Mouse (Mus musculus): ENCODE measurements around the gene Shroom2. TPM values are rescaled to one million over a fixed set of nuclear protein-coding genes. Genes with fewer than 3 reads are reported as not detected.
"Not testable (repeated sequence)": the region's sequence is repeated elsewhere in the genome, so short reads cannot be mapped to it uniquely, and the experiment has no call there.

Shroom2 gene
- polyA plus RNA-seq, 1 experiment: 1.9 TPM

DNA sequence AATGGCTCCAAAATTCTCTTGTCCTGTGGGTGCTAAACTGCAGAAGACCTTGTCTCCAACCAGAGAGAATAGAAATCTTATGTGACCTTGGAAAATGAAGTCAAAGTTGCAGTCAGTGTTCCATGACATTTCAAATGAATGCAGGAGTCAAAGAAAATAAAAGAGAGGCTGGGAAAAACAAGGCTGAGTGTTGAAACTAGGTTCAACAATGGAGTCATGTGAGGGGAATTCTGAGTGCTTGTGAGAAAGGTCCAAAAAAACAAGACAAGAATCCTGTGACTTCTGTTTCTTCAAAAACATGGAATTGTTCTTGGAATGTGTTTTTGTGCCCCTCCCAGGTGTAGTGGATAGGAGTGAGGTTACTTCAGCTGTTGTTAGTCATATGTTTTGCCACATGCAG lies 34.0 kb downstream of the Shroom2 start:
- H3K27ac ChIP-seq (ENCODE audit: control insufficient read depth, insufficient read depth, low read depth, low read length, poor library complexity): no peak overlapping the region
- H3K4me1 ChIP-seq (ENCODE audit: control insufficient read depth, insufficient read depth, low read length): no peaks in the 10 kb centered on the region
- TF ChIP-seq CTCF (IDR thresholded peaks at IDR 0.05; ENCODE audit: control insufficient read depth, insufficient read depth, low read length): no peak
- no peak for TF ChIP-seq POLR2A (IDR thresholded peaks at IDR 0.05; ENCODE audit: borderline replicate concordance, control insufficient read depth, low read depth, low read length)
- no peak overlapping the region for H3K4me3 ChIP-seq (replicated peaks; ENCODE audit: control insufficient read depth, low read depth, low read length)

DNA sequence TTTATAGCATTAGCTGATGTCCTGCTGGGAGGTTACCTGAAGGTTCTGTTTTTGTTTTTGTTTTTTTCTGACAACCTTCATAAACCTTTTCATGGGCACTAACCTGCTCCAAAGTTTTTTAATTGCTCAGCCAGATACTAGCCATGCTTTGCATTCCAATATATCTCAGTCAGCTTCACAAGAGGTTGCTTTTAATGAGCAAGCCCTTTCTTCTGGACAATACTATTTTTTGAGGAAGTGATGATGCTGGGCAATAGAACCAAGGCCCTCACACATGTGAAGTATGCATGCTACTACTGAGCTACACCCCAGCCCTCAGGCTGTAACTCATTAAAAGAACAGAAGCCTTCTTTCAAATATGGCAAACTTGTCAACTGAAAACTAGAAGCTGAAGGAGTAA lies 52.6 kb downstream of the Shroom2 start:
- H3K4me3 ChIP-seq (replicated peaks; ENCODE audit: control insufficient read depth, low read depth, low read length): no peak overlapping the region
- H3K27ac ChIP-seq (ENCODE audit: control insufficient read depth, insufficient read depth, low read depth, low read length, poor library complexity): no peak overlapping the region
- TF ChIP-seq POLR2A (IDR thresholded peaks at IDR 0.05; ENCODE audit: borderline replicate concordance, control insufficient read depth, low read depth, low read length) (no peak), CTCF (IDR thresholded peaks at IDR 0.05; ENCODE audit: control insufficient read depth, insufficient read depth, low read length) (no peak)
- no peaks in the 10 kb centered on the region for H3K4me1 ChIP-seq (ENCODE audit: control insufficient read depth, insufficient read depth, low read length)

DNA sequence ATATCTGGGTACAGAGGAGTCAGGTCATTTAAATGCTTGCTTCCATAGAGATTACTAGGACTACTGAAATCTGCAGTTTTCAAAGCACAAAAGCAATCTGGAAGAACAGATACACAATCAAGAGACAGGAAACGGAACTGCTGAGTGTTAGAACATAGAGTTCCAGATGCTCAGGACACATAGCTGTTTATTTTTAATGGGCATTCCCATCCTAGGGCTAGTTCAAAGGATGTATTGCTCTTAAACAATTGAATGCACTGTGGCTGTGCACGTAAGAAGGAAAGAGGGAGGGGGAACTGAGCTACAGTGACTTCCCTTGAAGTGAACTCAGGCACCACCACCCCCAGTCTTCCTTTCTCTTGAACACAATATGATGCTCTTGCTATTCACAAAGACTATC lies 58.5 kb downstream of the Shroom2 start:
- not testable (repeated sequence) for H3K4me1 ChIP-seq (ENCODE audit: control insufficient read depth, insufficient read depth, low read length); H3K4me3 ChIP-seq (replicated peaks; ENCODE audit: control insufficient read depth, low read depth, low read length); H3K27ac ChIP-seq (ENCODE audit: control insufficient read depth, insufficient read depth, low read depth, low read length, poor library complexity)
- 68% methylated on average over 2 of the region's 2 CpGs for WGBS

DNA sequence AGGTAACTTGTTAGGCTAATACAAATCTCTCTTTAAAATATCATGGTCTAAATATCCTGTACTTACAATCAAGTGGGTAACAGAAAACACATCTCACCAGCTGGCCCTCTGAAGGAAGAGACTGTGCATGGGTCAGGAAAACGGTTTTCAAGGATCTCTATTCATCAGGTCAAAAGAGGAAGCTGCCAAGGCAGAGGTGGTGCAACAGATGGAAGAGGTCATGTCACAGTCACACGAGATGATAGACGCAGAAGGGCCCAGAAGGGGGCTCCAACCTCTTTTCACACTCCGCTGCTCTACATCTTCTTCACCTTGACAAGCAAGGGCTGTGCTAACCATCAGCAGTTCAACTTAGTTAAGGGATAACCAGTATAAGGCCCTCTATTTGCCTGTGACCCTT lies 60.9 kb downstream of the Shroom2 start:
- Histone ChIP-seq H3K4me1 (ENCODE audit: control insufficient read depth, insufficient read depth, low read length) (no peaks in the 10 kb centered on the region), H3K4me3 (replicated peaks; ENCODE audit: control insufficient read depth, low read depth, low read length) (no peak overlapping the region), H3K27ac (ENCODE audit: control insufficient read depth, insufficient read depth, low read depth, low read length, poor library complexity) (no peak overlapping the region)
- TF ChIP-seq POLR2A (IDR thresholded peaks at IDR 0.05; ENCODE audit: borderline replicate concordance, control insufficient read depth, low read depth, low read length) (no peak), CTCF (IDR thresholded peaks at IDR 0.05; ENCODE audit: control insufficient read depth, insufficient read depth, low read length) (no peak)
- WGBS: 19% methylated on average over 4 of the region's 4 CpGs

DNA sequence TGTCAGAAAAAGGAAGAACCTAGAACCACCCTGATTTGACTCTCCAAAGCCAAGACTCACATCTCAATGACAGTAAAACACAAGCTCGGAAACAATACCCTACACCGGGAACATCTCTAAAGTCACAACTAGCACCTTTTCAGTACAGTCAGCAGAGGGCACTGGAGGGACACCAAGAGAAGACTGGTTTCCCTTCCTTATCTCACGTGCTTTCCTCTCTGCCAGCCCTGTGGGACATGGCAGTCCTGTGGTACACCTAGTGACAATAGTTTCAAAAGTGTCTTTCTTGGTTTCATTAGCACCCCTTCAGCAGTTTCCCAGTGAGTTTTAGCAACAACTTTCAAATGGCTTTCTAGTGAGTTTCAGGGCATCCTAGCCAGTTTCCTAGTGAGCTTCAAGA lies 63.9 kb downstream of the Shroom2 start:
- WGBS: 21% methylated on average over 3 of the region's 3 CpGs
- TF ChIP-seq POLR2A (IDR thresholded peaks at IDR 0.05; ENCODE audit: borderline replicate concordance, control insufficient read depth, low read depth, low read length) (no peak), CTCF (IDR thresholded peaks at IDR 0.05; ENCODE audit: control insufficient read depth, insufficient read depth, low read length) (no peak)
- Histone ChIP-seq H3K4me1 (ENCODE audit: control insufficient read depth, insufficient read depth, low read length) (no peaks in the 10 kb centered on the region), H3K27ac (ENCODE audit: control insufficient read depth, insufficient read depth, low read depth, low read length, poor library complexity) (no peak overlapping the region), H3K4me3 (replicated peaks; ENCODE audit: control insufficient read depth, low read depth, low read length) (no peak overlapping the region)

DNA sequence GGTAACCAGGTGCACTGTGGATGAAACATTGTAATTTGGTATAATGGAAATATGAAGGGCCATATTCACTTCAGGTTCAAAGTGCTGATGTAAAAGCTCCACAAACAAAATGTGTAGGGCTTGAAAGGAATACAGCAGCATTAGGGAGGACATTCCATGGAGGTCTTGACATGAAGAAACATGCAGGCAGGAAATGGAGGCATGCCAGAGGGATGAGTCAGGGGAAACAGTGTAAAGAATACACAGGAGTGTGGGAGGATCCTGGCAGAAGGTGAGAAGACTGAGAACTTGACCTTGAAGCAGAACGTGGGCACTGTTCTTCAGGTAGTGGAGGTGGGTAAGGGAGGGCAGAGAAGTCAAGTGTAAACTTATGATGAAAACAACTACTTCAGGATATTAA lies 65.6 kb downstream of the Shroom2 start:
- 55% methylated on average over 1 of the region's 1 CpGs for WGBS
- TF ChIP-seq POLR2A (IDR thresholded peaks at IDR 0.05; ENCODE audit: borderline replicate concordance, control insufficient read depth, low read depth, low read length) (no peak), CTCF (IDR thresholded peaks at IDR 0.05; ENCODE audit: control insufficient read depth, insufficient read depth, low read length) (no peak)
- Histone ChIP-seq H3K27ac (ENCODE audit: control insufficient read depth, insufficient read depth, low read depth, low read length, poor library complexity) (no peak overlapping the region), H3K4me1 (ENCODE audit: control insufficient read depth, insufficient read depth, low read length) (no peaks in the 10 kb centered on the region), H3K4me3 (replicated peaks; ENCODE audit: control insufficient read depth, low read depth, low read length) (no peak overlapping the region)

DNA sequence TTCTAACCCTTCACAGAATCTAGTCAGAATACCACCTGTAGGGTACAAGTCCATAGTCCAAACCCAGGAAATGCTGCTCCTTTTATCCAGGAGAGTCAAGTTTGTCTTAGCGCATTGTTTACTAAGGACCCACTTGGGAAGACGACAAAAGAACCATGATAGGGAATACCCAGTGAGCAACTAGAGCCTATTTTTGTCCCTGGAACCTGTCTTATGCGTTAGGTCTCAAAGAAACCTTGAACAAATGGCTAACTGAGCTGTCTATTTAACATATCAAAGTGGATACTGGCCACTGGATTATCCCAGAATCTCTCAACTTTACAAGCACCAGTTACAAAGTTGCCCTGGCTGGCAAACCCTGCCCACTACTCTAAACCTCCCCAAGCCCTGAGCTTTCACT lies 67.6 kb downstream of the Shroom2 start:
- TF ChIP-seq POLR2A (IDR thresholded peaks at IDR 0.05; ENCODE audit: borderline replicate concordance, control insufficient read depth, low read depth, low read length): no peak
- no peak for TF ChIP-seq CTCF (IDR thresholded peaks at IDR 0.05; ENCODE audit: control insufficient read depth, insufficient read depth, low read length)
- H3K27ac ChIP-seq (ENCODE audit: control insufficient read depth, insufficient read depth, low read depth, low read length, poor library complexity): no peak overlapping the region
- H3K4me3 ChIP-seq (replicated peaks; ENCODE audit: control insufficient read depth, low read depth, low read length): no peak overlapping the region
- 78% methylated on average over 3 of the region's 3 CpGs for WGBS
- no peaks in the 10 kb centered on the region for H3K4me1 ChIP-seq (ENCODE audit: control insufficient read depth, insufficient read depth, low read length)

DNA sequence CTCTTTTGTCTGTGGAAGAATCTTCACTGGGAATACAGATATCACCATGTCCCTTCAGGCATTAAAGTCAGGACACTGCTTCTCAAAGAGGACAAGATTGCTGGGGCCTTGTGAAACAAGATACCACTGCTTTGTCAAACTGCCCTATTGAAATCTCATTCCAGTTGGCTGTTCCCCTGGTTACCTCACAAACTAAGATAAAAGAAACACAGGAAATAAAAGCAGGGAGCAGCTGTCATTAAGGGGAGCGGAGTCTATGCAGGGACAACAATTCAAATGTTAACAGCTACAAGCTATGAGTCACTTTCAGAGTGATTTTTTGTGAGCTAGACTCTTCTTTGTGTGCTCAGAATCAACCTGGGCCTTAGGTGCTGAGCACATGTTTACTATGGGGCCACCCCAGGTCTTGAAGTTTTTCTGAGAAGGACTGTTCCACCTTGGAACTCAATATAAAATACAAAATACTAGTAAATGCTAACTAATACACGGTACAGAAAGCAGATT lies 78.4 kb downstream of the Shroom2 start:
- WGBS: 71% methylated on average over 2 of the region's 2 CpGs
- H3K4me1 ChIP-seq (ENCODE audit: control insufficient read depth, insufficient read depth, low read length): no peaks in the 10 kb centered on the region
- no peak for TF ChIP-seq CTCF (IDR thresholded peaks at IDR 0.05; ENCODE audit: control insufficient read depth, insufficient read depth, low read length)
- no peak for TF ChIP-seq POLR2A (IDR thresholded peaks at IDR 0.05; ENCODE audit: borderline replicate concordance, control insufficient read depth, low read depth, low read length)
- no peak overlapping the region for H3K27ac ChIP-seq (ENCODE audit: control insufficient read depth, insufficient read depth, low read depth, low read length, poor library complexity)
- no peak overlapping the region for H3K4me3 ChIP-seq (replicated peaks; ENCODE audit: control insufficient read depth, low read depth, low read length)

DNA sequence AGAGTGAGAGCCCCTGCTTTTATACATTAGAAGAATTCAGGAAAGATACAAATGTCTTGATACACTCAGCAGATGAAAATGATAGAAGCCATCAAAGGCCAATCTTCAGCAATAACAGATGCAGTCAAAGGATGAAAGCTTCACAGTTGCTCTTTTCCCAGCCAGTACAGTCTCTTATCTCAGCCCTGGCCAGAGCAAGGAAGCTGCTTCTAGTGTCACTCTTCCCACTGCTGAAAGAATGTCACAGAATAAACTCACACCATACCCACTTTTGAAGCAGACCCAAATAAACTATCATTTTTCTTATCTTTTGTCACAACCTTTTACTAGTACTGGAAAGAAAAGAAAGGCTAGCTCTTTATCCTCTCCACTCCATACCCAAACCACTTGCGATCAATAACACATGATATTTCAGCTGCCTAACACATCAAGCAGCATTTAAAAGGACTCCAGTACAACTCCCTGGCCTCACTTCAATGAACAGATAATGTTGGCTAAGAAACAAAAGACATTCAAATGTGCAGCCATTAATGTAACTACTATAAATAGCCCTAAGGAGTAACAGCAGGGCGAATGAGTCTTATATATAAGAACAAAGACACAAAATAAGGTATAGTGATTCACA lies 90.0 kb downstream of the Shroom2 start:
- Histone ChIP-seq H3K4me3 (replicated peaks; ENCODE audit: control insufficient read depth, low read depth, low read length) (no peak overlapping the region), H3K27ac (ENCODE audit: control insufficient read depth, insufficient read depth, low read depth, low read length, poor library complexity) (no peak overlapping the region), H3K4me1 (ENCODE audit: control insufficient read depth, insufficient read depth, low read length) (no peaks in the 10 kb centered on the region)
- TF ChIP-seq CTCF (IDR thresholded peaks at IDR 0.05; ENCODE audit: control insufficient read depth, insufficient read depth, low read length) (no peak), POLR2A (IDR thresholded peaks at IDR 0.05; ENCODE audit: borderline replicate concordance, control insufficient read depth, low read depth, low read length) (no peak)
- 79% methylated on average over 2 of the region's 2 CpGs for WGBS
